Mouse (Mus musculus): ENCODE data around the gene Calhm1. TPM values are rescaled to one million over a fixed set of nuclear protein-coding genes. Genes with fewer than 3 reads are reported as not detected.
"Not testable (repeated sequence)": the region's sequence is repeated elsewhere in the genome, so short reads cannot be mapped to it uniquely, and the experiment has no call there.

Gene Calhm1
- total and polyA plus RNA-seq, 2 experiments from 2014 or later, result not detected

GRCm38 (mm10) chr19:47153767-47154166, 9.7 kb upstream of the Calhm1 start:
- Histone ChIP-seq H3K27ac (ENCODE audit: low read depth, low read length) (no peak overlapping the region), H3K27me3 (ENCODE audit: insufficient read depth, low read length) (no peaks in the 10 kb centered on the region), H3K9ac (no peak overlapping the region), H3K36me3 (ENCODE audit: insufficient read depth) (no peaks in the 10 kb centered on the region), H3K4me2 (ENCODE audit: low read depth) (no peak overlapping the region), H3K4me1 (ENCODE audit: insufficient read depth) (no peaks in the 10 kb centered on the region), H3K9me3 (ENCODE audit: low read length) (no peaks in the 10 kb centered on the region), H3K4me3 (ENCODE audit: low read depth, low read length) (no peak overlapping the region)
- ATAC-seq, result no peak
- DNase-seq, result no peak
- no peak for TF ChIP-seq CTCF (IDR thresholded peaks at IDR 0.05; ENCODE audit: low read depth)
- WGBS, result 93% methylated on average over 7 of the region's 7 CpGs

GRCm38 (mm10) chr19:47152062-47152369, 8.0 kb upstream of the Calhm1 start:
- no peak for TF ChIP-seq CTCF (IDR thresholded peaks at IDR 0.05; ENCODE audit: low read depth)
- peak overlapping the region; percentile 53 for H3K4me2 ChIP-seq (ENCODE audit: low read depth)
- peak; percentile 65 for ATAC-seq
- H3K27me3 ChIP-seq (ENCODE audit: insufficient read depth, low read length), result no peaks in the 10 kb centered on the region
- WGBS, result 59% methylated on average over 12 of the region's 12 CpGs
- peak overlapping the region; percentile 2; the same call in 1 of the 2 replicates for H3K27ac ChIP-seq (ENCODE audit: low read depth, low read length)
- H3K4me1 ChIP-seq (ENCODE audit: insufficient read depth), result no peaks in the 10 kb centered on the region
- H3K36me3 ChIP-seq (ENCODE audit: insufficient read depth), result no peaks in the 10 kb centered on the region
- H3K4me3 ChIP-seq (ENCODE audit: low read depth, low read length), result peak overlapping the region; percentile 30
- 0 out of 2 replicates have a peak overlapping the region, but pooled peaks have one; percentile 43 for H3K9ac ChIP-seq
- H3K9me3 ChIP-seq (ENCODE audit: low read length), result no peaks in the 10 kb centered on the region
- DNase-seq, result no peak

- Histone ChIP-seq H3K4me2 (ENCODE audit: low read depth) (peak overlapping the region; percentile 53), H3K27me3 (ENCODE audit: insufficient read depth, low read length) (no peaks in the 10 kb centered on the region), H3K4me3 (ENCODE audit: low read depth, low read length) (peak overlapping the region; percentile 30), H3K27ac (ENCODE audit: low read depth, low read length) (peak overlapping the region; percentile 21), H3K4me1 (ENCODE audit: insufficient read depth) (no peaks in the 10 kb centered on the region), H3K9ac (peak overlapping the region; percentile 43), H3K36me3 (ENCODE audit: insufficient read depth) (no peaks in the 10 kb centered on the region), H3K9me3 (ENCODE audit: low read length) (no peaks in the 10 kb centered on the region)
- 19% methylated on average over 32 of the region's 32 CpGs for WGBS
- DNase-seq, result peak; percentile 80
- TF ChIP-seq CTCF (IDR thresholded peaks at IDR 0.05; ENCODE audit: low read depth), result no peak
- ATAC-seq, result peak; percentile 92
Measured at GRCm38 (mm10) chr19:47151332-47152061, 7.4 kb upstream of the Calhm1 start.

- Histone ChIP-seq H3K27ac (ENCODE audit: low read depth, low read length) (no peak overlapping the region), H3K4me2 (ENCODE audit: low read depth) (no peak overlapping the region), H3K4me1 (ENCODE audit: insufficient read depth) (no peaks in the 10 kb centered on the region), H3K27me3 (ENCODE audit: insufficient read depth, low read length) (no peaks in the 10 kb centered on the region), H3K4me3 (ENCODE audit: low read depth, low read length) (no peak overlapping the region), H3K36me3 (ENCODE audit: insufficient read depth) (no peaks in the 10 kb centered on the region), H3K9me3 (ENCODE audit: low read length) (no peaks in the 10 kb centered on the region), H3K9ac (no peak overlapping the region)
- TF ChIP-seq CTCF (IDR thresholded peaks at IDR 0.05; ENCODE audit: low read depth), result no peak
- ATAC-seq (no peak), DNase-seq (no peak)
- 76% methylated on average over 4 of the region's 4 CpGs for whole genome bisulfite sequencing
Measured at GRCm38 (mm10) chr19:47149854-47150253, 5.8 kb upstream of the Calhm1 start.

GRCm38 (mm10) chr19:47148267-47148847, 4.3 kb upstream of the Calhm1 start:
- WGBS, result 84% methylated on average over 5 of the region's 5 CpGs
- Histone ChIP-seq H3K36me3 (ENCODE audit: insufficient read depth) (no peaks in the 10 kb centered on the region), H3K27ac (ENCODE audit: low read depth, low read length) (no peak overlapping the region), H3K4me2 (ENCODE audit: low read depth) (no peak overlapping the region), H3K27me3 (ENCODE audit: insufficient read depth, low read length) (no peaks in the 10 kb centered on the region), H3K9me3 (ENCODE audit: low read length) (no peaks in the 10 kb centered on the region), H3K4me1 (ENCODE audit: insufficient read depth) (no peaks in the 10 kb centered on the region), H3K9ac (no peak overlapping the region), H3K4me3 (ENCODE audit: low read depth, low read length) (no peak overlapping the region)
- ATAC-seq, result no peak
- DNase-seq, result no peak
- no peak for TF ChIP-seq CTCF (IDR thresholded peaks at IDR 0.05; ENCODE audit: low read depth)

GRCm38 (mm10) chr19:47142438-47142837, 1.6 kb downstream of the Calhm1 start:
- DNase-seq (no peak), ATAC-seq (no peak)
- WGBS, result 84% methylated on average over 6 of the region's 6 CpGs
- H3K4me1 ChIP-seq (ENCODE audit: insufficient read depth), result peaks cover 9% of the 10 kb centered on the region
- no peaks in the 10 kb centered on the region for H3K27me3 ChIP-seq (ENCODE audit: insufficient read depth, low read length)
- no peak overlapping the region for H3K4me3 ChIP-seq (ENCODE audit: low read depth, low read length)
- no peak overlapping the region for H3K9ac ChIP-seq
- no peaks in the 10 kb centered on the region for H3K9me3 ChIP-seq (ENCODE audit: low read length)
- TF ChIP-seq CTCF (IDR thresholded peaks at IDR 0.05; ENCODE audit: low read depth), result no peak
- no peaks in the 10 kb centered on the region for H3K36me3 ChIP-seq (ENCODE audit: insufficient read depth)
- no peak overlapping the region for H3K4me2 ChIP-seq (ENCODE audit: low read depth)
- no peak overlapping the region for H3K27ac ChIP-seq (ENCODE audit: low read depth, low read length)

GRCm38 (mm10) chr19:47139611-47140010, 4.4 kb downstream of the Calhm1 start:
- not testable (repeated sequence) for H3K9me3 ChIP-seq (ENCODE audit: low read length); H3K27me3 ChIP-seq (ENCODE audit: insufficient read depth, low read length); H3K27ac ChIP-seq (ENCODE audit: low read depth, low read length); H3K9ac ChIP-seq; H3K4me2 ChIP-seq (ENCODE audit: low read depth); H3K4me3 ChIP-seq (ENCODE audit: low read depth, low read length); DNase-seq; H3K36me3 ChIP-seq (ENCODE audit: insufficient read depth); ATAC-seq
- peak; percentile 29; the same call in 1 of the 2 replicates for TF ChIP-seq CTCF (IDR thresholded peaks at IDR 0.05; ENCODE audit: low read depth)
- WGBS, result 31% methylated on average over 7 of the region's 7 CpGs
- H3K4me1 ChIP-seq (ENCODE audit: insufficient read depth), result peaks cover 15% of the 10 kb centered on the region
